Mouse (Mus musculus) monocyte, adult 59 days (primary cell): ENCODE results near the gene Daam2. TPM values are rescaled to one million over a fixed set of nuclear protein-coding genes. Genes with fewer than 3 reads are reported as not detected.

Source experiments
- total RNA-seq, 2 experiments: library from RNA; stranded (reverse); gene quantifications; one replicate each; pipeline ENCODE4 v1.2.4; 2023

The Daam2 gene
- under 1 TPM in 1 of 2 experiments, not detected in 1; 0.18 TPM for total RNA-seq

GRCm38 (mm10) chr17:49563830-49564470 is at the start of gene Daam2:
Gene Daam2, minus strand, starts transcription at chr17:49564343.

GRCm38 (mm10) chr17:49428239-49428688 is 135.9 kb downstream of the Daam2 start, which contains the start of gene Mocs1:
Gene Mocs1, plus strand, starts transcription at chr17:49428362.

Other genes with a start within 250 kb of the Daam2 start
- 100 to 1,000 TPM; 107 to 109 TPM for gene Mocs1, start 136.0 kb downstream of the Daam2 start, total RNA-seq
- not detected for gene Kif6, start 50.8 kb upstream of the Daam2 start, total RNA-seq